Mouse (Mus musculus) urinary bladder, postnatal 14 days (tissue): ENCODE measurements at regions not wholly inside any gene's neighbourhood (a gene's known extent, or its start where the extent isn't known, plus 50 kb on each side); places are given as distances from the start of the nearest gene placed in this dataset.
A peak's percentile ranks its signal among the peaks of the same experiment; 100 is the strongest.

ENCODE experiments used
- DNase-seq: peaks from one replicate; pipeline ENCODE4 v3.0.0; 2021; ENCODE audit warnings: low spot score

- no peak for DNase-seq
These were observed 71.5 kb upstream of the Rpl39l start for GRCm38 (mm10) chr16:10098511-10098910.

DNA sequence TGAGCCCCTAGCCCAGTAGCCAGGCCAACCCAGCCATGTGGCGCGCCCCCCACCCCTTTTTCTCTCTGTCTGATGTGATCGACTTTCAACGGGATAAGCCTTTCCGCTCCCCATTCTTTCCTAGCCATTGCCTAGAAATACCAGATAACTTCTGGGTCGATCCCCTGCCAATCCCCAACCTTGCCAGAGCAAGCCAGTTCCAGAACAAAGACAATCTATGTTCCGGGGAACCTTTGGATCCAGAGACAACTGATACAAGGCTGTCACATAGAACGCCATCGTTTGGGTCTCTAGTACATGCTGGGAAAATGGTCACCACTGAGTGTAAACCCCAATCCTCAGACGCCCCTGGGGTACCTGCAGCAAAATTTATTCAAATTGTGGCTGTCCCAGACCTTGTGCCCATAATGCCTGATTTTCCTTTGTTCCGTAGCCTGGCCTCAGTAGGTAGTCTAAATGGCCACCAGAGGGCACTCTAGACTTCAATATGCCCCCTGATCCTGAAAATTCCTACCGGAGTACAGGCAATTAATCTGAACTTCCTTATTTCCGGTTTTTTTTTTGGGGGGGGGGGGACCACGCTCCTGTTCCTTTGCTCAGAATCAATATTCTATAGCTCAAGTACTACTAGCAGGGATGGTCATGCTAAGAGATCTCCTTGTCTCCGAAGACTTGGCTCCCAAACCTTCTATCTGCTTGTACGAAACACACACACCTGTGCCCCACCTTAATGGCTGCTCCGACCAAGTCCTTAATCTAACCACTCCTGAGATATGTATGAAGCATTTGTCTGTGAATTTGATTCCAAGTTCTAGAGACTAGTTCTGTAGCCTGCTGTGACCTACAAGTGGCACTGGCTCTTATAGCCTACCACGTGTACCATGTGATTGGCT lies 81.3 kb upstream of the Rpl39l start:
- DNase-seq = peak; percentile 11

DNA sequence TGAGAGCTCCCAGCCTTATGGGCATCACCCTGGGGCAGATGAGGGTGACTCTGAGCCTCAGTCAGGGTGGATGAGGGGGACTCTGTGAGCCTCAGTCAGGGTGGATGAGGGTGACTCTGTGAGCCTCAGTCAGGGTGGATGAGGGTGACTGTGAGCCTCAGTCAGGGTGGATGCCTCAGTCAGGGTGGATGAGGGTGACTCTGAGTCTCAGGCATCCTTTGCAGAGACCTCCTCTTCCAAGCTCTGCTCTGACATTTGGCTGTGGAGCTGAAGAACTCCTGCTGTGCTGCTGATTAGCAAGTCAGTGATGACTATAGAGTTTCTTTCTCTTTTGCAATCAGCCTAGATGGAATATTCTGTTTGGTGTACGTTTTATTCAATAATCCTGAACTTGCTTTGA lies 83.7 kb upstream of the Rpl39l start:
- no peak for DNase-seq

- DNase-seq = no peak
These were observed 84.6 kb upstream of the Rpl39l start for GRCm38 (mm10) chr16:10085429-10085828.

GRCm38 (mm10) chr16:10081751-10082150 lies 86.4 kb upstream of the Grin2a start:
- no peak for DNase-seq

DNA sequence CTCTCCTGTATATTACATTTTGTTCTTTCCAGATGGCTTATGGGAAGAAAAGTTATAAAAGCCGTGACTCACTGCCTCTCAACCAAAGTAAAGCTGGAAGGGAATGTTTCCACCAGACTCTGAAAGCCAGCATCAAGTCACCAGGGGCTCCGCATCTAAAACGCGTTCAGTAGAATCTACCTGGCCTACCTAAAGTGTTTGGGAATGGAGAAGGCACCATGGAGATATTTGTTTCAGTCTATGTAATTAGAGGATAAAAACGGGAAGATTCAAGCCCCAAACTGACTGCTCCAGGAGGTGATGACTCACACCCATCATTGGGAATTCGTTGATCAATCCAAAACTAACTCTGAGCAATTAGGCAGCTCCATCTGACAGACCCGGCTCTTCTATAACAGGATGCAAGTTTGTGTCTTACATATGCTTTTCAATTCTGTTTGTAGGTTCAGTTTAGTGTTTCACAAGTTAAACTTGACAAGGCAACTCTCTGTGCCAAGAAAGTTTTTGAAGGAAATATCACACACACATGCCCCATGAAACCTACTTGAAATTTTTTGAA lies 84.8 kb upstream of the Grin2a start:
- no peak for DNase-seq

GRCm38 (mm10) chr16:10073158-10073557 lies 77.8 kb upstream of the Grin2a start:
- DNase-seq = peak; percentile 39

DNA sequence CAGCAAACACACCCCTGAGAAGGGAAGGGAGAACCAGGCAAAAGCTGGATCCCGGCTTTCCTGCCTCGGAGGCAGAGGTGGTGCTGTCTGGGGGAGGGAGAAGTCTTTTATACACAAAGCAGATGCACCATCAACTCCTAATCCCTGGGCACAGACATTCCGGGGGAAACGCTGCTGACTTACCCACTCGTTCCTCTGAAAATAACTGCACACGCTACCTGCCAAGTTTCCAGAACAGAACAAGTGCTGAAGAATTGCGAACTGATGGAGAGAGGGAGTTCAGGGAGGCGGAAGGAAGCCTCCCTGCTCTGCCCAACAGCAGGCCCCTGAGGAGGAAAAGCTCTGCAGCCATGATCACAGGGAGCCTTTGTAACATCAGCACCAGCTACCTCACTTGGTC lies 68.1 kb upstream of the Grin2a start:
- no peak for DNase-seq

GRCm38 (mm10) chr16:10058094-10058493 lies 62.7 kb upstream of the Grin2a start:
- DNase-seq = no peak
